In the genomic region with DNA sequence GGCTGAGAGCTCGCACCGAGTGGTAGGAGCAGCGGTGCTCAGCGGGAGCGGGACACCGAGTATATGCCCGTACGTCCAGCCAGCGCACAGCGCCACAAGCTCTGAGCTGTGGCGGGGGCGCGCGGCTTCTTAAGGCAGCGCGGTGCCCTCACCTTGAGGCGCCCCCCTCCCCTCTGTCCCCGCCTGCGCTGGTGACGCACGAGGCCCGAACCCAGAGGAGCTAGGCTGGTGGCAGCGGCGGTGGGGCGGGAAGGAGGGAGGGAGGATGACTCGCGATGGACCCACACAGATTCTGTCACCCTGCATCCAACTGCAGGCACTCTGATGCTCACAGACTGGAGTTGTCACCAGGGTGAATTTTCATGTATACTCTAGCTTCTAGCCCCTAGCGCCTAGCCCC, we compare ENCODE assay signal across 10 mouse cellular contexts. TPM values are rescaled to one million over a fixed set of nuclear protein-coding genes. Genes with fewer than 3 reads are reported as not detected.
DNase-seq lines count a peak whose midpoint lies in the region; ATAC-seq and TF ChIP-seq lines count a peak whose summit lies in the region.
"Had no signal": no experiment of that assay in that cellular context is flagged by ENCODE, and none has a peak within 500 bp of the region (broad histone marks: within the 10 kb centered on the region; RNA-seq: fewer than 3 reads in every experiment).

A gene (minus strand): TSS at position 124 of the 400 bp plus-strand sequence.

- no peak within 1 kb of the TSS for H3K27ac ChIP-seq in heart, embryonic 14.5 days (replicated peaks in 1 of 2; ENCODE audit: control insufficient read depth in 1 of 2, insufficient read depth in 1 of 2, low read depth in 2 of 2, low read length in 2 of 2)
- H3K27ac ChIP-seq in ES-E14 (ENCODE audit: insufficient read depth, low read depth, low read length, poor library complexity, severe bottlenecking) = no peak within 1 kb of the TSS
- H3K27ac ChIP-seq in forebrain, embryonic 14.5 days (ENCODE audit: low read depth, low read length) = no peak within 1 kb of the TSS
- no peak within 1 kb of the TSS for H3K27ac ChIP-seq in midbrain, embryonic 13.5 days
- H3K27ac ChIP-seq: liver, embryonic 15.5 days had no signal

- peak within 1 kb of the TSS; percentile 61 for H3K4me2 ChIP-seq in heart, embryonic 14.5 days (ENCODE audit: low read length)
- H3K4me2 ChIP-seq in forebrain, embryonic 14.5 days (ENCODE audit: low read length) = peak within 1 kb of the TSS; percentile 65
- H3K4me2 ChIP-seq in midbrain, embryonic 13.5 days (replicated peaks) = peak within 1 kb of the TSS; percentile 75
- H3K4me2 ChIP-seq: liver, embryonic 15.5 days had no signal

- WGBS in heart, embryonic 14.5 days = 14% methylated on average over 24 of the region's 28 CpGs
- 16% methylated on average over 27 of the region's 28 CpGs for WGBS in forebrain, embryonic 14.5 days
- WGBS in midbrain, embryonic 13.5 days = 11% methylated on average over 19 of the region's 28 CpGs

- DNase-seq in heart, postnatal 36 days = no peak
- DNase-seq in ES-E14 (ENCODE audit: low read depth, low spot score) = no peak
- peak; percentile 18 for DNase-seq in forebrain, embryonic 14.5 days (ENCODE audit: low spot score)
- no peak for DNase-seq in urinary bladder, postnatal 36 days (ENCODE audit: low spot score in 2 of 2)
- no peak for DNase-seq in cerebellum, adult 8-10 months
- DNase-seq in lung, postnatal 25 days (ENCODE audit: low spot score) = no peak
- DNase-seq: thymus, postnatal 14 days had no signal

- H3K4me3 ChIP-seq in heart, embryonic 14.5 days (ENCODE audit: control insufficient read depth in 1 of 2, insufficient read depth in 1 of 2, low read depth in 1 of 2, low read length in 2 of 2) = peak within 1 kb of the TSS; percentile 26 to 32
- H3K4me3 ChIP-seq in ES-E14 (ENCODE audit: insufficient read depth in 1 of 2, low read depth in 1 of 2, low read length in 2 of 2, poor library complexity in 1 of 2, severe bottlenecking in 1 of 2) = peak within 1 kb of the TSS; percentile 44 to 70; a peak in 3 of 4 replicates
- H3K4me3 ChIP-seq in forebrain, embryonic 14.5 days (ENCODE audit: low read depth, low read length) = peak within 1 kb of the TSS; percentile 34
- peak within 1 kb of the TSS; percentile 45 for H3K4me3 ChIP-seq in midbrain, embryonic 13.5 days (replicated peaks)
- H3K4me3 ChIP-seq: liver, embryonic 15.5 days had no signal

- no peaks in the 10 kb centered on the region for H3K4me1 ChIP-seq in heart, embryonic 14.5 days (ENCODE audit: control insufficient read depth in 2 of 2, insufficient read depth in 2 of 2, low read length in 2 of 2)
- H3K4me1 ChIP-seq in ES-E14 (ENCODE audit: control insufficient read depth in 2 of 2, insufficient read depth in 2 of 2, low read length in 2 of 2, poor library complexity in 1 of 2) = no peaks in the 10 kb centered on the region
- no peaks in the 10 kb centered on the region for H3K4me1 ChIP-seq in forebrain, embryonic 14.5 days (ENCODE audit: control insufficient read depth, insufficient read depth, low read length)
- H3K4me1 ChIP-seq in midbrain, embryonic 13.5 days (replicated peaks) = no peaks in the 10 kb centered on the region
- H3K4me1 ChIP-seq: liver, embryonic 15.5 days had no signal

- H3K9ac ChIP-seq in heart, embryonic 14.5 days (ENCODE audit: low read length) = no peak within 1 kb of the TSS
- peak within 1 kb of the TSS; percentile 43; the same call in 1 of the 2 replicates for H3K9ac ChIP-seq in ES-E14 (ENCODE audit: insufficient read depth, low read depth, low read length, poor library complexity, severe bottlenecking)
- peak within 1 kb of the TSS; percentile 49; the same call in 1 of the 2 replicates for H3K9ac ChIP-seq in forebrain, embryonic 14.5 days (ENCODE audit: low read length)
- peak within 1 kb of the TSS; percentile 55 for H3K9ac ChIP-seq in midbrain, embryonic 13.5 days (replicated peaks)
- H3K9ac ChIP-seq: liver, embryonic 15.5 days had no signal

- ATAC-seq in heart, embryonic 14.5 days (ENCODE audit: insufficient number of reproducible peaks, insufficient read depth, low FRiP score, low read depth) = no peak
- ATAC-seq in forebrain, embryonic 14.5 days = peak; percentile 52; the same call in 1 of the 2 replicates
- peak; percentile 82 for ATAC-seq in midbrain, embryonic 13.5 days

- H3K9me3 ChIP-seq in heart, embryonic 14.5 days (ENCODE audit: control insufficient read depth, low read length) = no peaks in the 10 kb centered on the region
- no peaks in the 10 kb centered on the region for H3K9me3 ChIP-seq in ES-E14 (ENCODE audit: control insufficient read depth, insufficient read depth, low read depth, low read length)
- no peaks in the 10 kb centered on the region for H3K9me3 ChIP-seq in forebrain, embryonic 14.5 days (replicated peaks; ENCODE audit: control insufficient read depth, low read length)
- no peaks in the 10 kb centered on the region for H3K9me3 ChIP-seq in midbrain, embryonic 13.5 days
- H3K9me3 ChIP-seq: liver, embryonic 15.5 days had no signal

- in situ Hi-C loops in ES-E14 (cut with MboI; ENCODE audit: low sequenced_read_pairs in 2 of 2, unreplicated experiment in 2 of 2) = no loop called here

- peaks cover 31% of the 10 kb centered on the region for H3K27me3 ChIP-seq in heart, embryonic 14.5 days (ENCODE audit: control insufficient read depth, insufficient read depth, low read length)
- no peaks in the 10 kb centered on the region for H3K27me3 ChIP-seq in forebrain, embryonic 14.5 days (replicated peaks; ENCODE audit: control insufficient read depth, insufficient read depth, low read length)
- H3K27me3 ChIP-seq in midbrain, embryonic 13.5 days = peaks cover 12% of the 10 kb centered on the region

- intact Hi-C loops in heart, postnatal 36 days (cut with DNase I) = no loop called here

- H3K36me3 ChIP-seq in heart, embryonic 14.5 days (ENCODE audit: control insufficient read depth, insufficient read depth, low read length) = no peaks in the 10 kb centered on the region
- H3K36me3 ChIP-seq in ES-E14 (ENCODE audit: control insufficient read depth, insufficient read depth, low read length, poor library complexity, severe bottlenecking) = no peaks in the 10 kb centered on the region
- no peaks in the 10 kb centered on the region for H3K36me3 ChIP-seq in forebrain, embryonic 14.5 days (ENCODE audit: control insufficient read depth, insufficient read depth, low read length)
- H3K36me3 ChIP-seq in midbrain, embryonic 13.5 days = no peaks in the 10 kb centered on the region
- H3K36me3 ChIP-seq: liver, embryonic 15.5 days had no signal

TF ChIP-seq in ES-E14, 5 proteins besides CTCF, POLR2A, EP300 and RAD21:
- TF ChIP-seq ZNF384 (IDR thresholded peaks at IDR 0.05; ENCODE audit: low read depth, low read length) (no peak), MAFK (IDR thresholded peaks at IDR 0.05; ENCODE audit: insufficient read depth, low read depth, low read length) (no peak), CHD2 (IDR thresholded peaks at IDR 0.05; ENCODE audit: low read depth, low read length) (no peak), ZC3H11A (IDR thresholded peaks at IDR 0.05; ENCODE audit: borderline replicate concordance, low read depth, low read length) (no peak), HCFC1 (IDR thresholded peaks at IDR 0.05; ENCODE audit: borderline replicate concordance, insufficient read depth, low read length) (no peak)

RNA-seq across cellular contexts. Expression of the gene that starts here (rescaled TPM):
- polyA plus RNA-seq in heart, embryonic 14.5 days (2014; fragmentation: Nextera tagmentation; extraction: Ambion mirVana) = not detected in 2 replicates
- not detected for total RNA-seq in heart, postnatal 36 days (2021)
- not detected in 2 replicates for total RNA-seq in ES-E14 (2012; rRNA removed)
- 0.22 and 0.27 TPM in 2 replicates for polyA plus RNA-seq in forebrain, embryonic 14.5 days (2014; fragmentation: Nextera tagmentation; extraction: Ambion mirVana)
- polyA plus RNA-seq in midbrain, embryonic 13.5 days (2015; fragmentation: Nextera tagmentation; extraction: Ambion mirVana) = 0.09 and 0.10 TPM in 2 replicates
- polyA plus RNA-seq: liver, embryonic 15.5 days had no signal

Comparison
In these comparisons a context has a peak if more than half of its experiments do, and no peak if none do; other contexts are left out.
1. Peak in DNase-seq, ATAC-seq, H3K4me3 ChIP-seq, H3K9ac ChIP-seq and H3K4me2 ChIP-seq in forebrain, embryonic 14.5 days; RNA of the gene not detected or under 1 TPM.
2. Peak in ATAC-seq, H3K4me3 ChIP-seq, H3K9ac ChIP-seq and H3K4me2 ChIP-seq in midbrain, embryonic 13.5 days; RNA of the gene not detected or under 1 TPM.